Mouse (Mus musculus): ENCODE measurements around the gene Poldip2. TPM values are rescaled to one million over a fixed set of nuclear protein-coding genes. Genes with fewer than 3 reads are reported as not detected.
A peak's percentile ranks its signal among the peaks of the same experiment; 100 is the strongest.

The Poldip2 gene
- polyA plus RNA-seq, 1 experiment: 75.3 TPM

DNA sequence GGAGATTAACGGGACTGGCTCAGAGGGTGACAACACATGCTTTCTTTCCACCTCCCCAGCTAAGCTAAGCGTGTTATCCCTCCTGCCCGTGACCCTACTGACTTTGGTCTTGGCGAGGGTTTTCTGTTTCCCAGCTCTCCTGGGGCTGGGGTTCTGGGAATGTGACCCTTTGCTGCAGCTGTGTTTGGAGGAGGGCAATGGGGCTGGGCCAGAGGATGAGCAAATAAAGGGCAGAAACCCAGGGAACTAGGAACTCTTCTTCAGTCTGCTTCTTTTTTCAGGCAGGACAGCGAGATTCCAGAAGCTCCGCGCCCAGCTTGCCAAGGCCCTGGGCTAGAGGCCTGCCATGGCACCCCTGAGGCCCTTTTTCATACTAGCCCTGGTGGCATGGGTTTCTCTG, 13.0 kb upstream of the Poldip2 start, which contains the start of gene Vtn:
Gene Vtn (plus strand): TSS at position 88 of the 400 bp plus-strand sequence.
- H3K9ac ChIP-seq (ENCODE audit: low read depth, poor library complexity, severe bottlenecking): peak within 1 kb of the TSS; percentile 21; the same call in 1 of the 2 replicates
- no peaks in the 10 kb centered on the region for H3K27me3 ChIP-seq (ENCODE audit: control insufficient read depth, insufficient read depth, low read length, poor library complexity, severe bottlenecking)

DNA sequence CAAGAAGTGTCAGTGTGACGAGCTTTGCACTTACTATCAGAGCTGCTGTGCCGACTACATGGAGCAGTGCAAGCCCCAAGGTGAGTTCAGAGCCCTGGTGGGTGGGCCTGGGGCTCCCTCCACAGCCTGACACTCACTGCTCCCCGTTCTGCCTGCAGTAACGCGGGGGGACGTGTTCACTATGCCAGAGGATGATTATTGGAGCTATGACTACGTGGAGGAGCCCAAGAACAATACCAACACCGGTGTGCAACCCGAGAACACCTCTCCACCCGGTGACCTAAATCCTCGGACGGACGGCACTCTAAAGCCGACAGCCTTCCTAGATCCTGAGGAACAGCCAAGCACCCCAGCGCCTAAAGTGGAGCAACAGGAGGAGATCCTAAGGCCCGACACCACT, 12.4 kb upstream of the Poldip2 start:
- Histone ChIP-seq H3K27me3 (ENCODE audit: control insufficient read depth, insufficient read depth, low read length, poor library complexity, severe bottlenecking) (no peaks in the 10 kb centered on the region), H3K9me3 (replicated peaks; ENCODE audit: control insufficient read depth, insufficient read depth, low read length, poor library complexity, severe bottlenecking) (no peaks in the 10 kb centered on the region), H3K27ac (ENCODE audit: insufficient read depth, low read length) (no peak overlapping the region), H3K36me3 (ENCODE audit: control insufficient read depth, insufficient read depth, low read length, poor library complexity, severe bottlenecking) (no peaks in the 10 kb centered on the region), H3K9ac (ENCODE audit: low read depth, poor library complexity, severe bottlenecking) (no peak overlapping the region), H3K4me1 (ENCODE audit: control insufficient read depth, insufficient read depth, low read length) (no peaks in the 10 kb centered on the region), H3K4me3 (ENCODE audit: low read depth, low read length) (no peak overlapping the region)
- TF ChIP-seq POLR2A (IDR thresholded peaks at IDR 0.05; ENCODE audit: insufficient read depth, low read length) (no peak), CTCF (IDR thresholded peaks at IDR 0.05; ENCODE audit: low read depth, low read length) (no peak), EP300 (IDR thresholded peaks at IDR 0.05; ENCODE audit: insufficient read depth, low read depth, low read length) (no peak)

More for the DNA sequence above, 13.0 kb upstream of the Poldip2 start, which contains the start of gene Vtn:
- TF ChIP-seq EP300 (IDR thresholded peaks at IDR 0.05; ENCODE audit: insufficient read depth, low read depth, low read length) (no peak), POLR2A (IDR thresholded peaks at IDR 0.05; ENCODE audit: insufficient read depth, low read length) (no peak), CTCF (IDR thresholded peaks at IDR 0.05; ENCODE audit: low read depth, low read length) (no peak)
- no peaks in the 10 kb centered on the region for H3K36me3 ChIP-seq (ENCODE audit: control insufficient read depth, insufficient read depth, low read length, poor library complexity, severe bottlenecking)
- H3K9me3 ChIP-seq (replicated peaks; ENCODE audit: control insufficient read depth, insufficient read depth, low read length, poor library complexity, severe bottlenecking): no peaks in the 10 kb centered on the region
- H3K4me3 ChIP-seq (ENCODE audit: low read depth, low read length): peak within 1 kb of the TSS; percentile 48
- no peak within 1 kb of the TSS for H3K27ac ChIP-seq (ENCODE audit: insufficient read depth, low read length)
- no peaks in the 10 kb centered on the region for H3K4me1 ChIP-seq (ENCODE audit: control insufficient read depth, insufficient read depth, low read length)

DNA sequence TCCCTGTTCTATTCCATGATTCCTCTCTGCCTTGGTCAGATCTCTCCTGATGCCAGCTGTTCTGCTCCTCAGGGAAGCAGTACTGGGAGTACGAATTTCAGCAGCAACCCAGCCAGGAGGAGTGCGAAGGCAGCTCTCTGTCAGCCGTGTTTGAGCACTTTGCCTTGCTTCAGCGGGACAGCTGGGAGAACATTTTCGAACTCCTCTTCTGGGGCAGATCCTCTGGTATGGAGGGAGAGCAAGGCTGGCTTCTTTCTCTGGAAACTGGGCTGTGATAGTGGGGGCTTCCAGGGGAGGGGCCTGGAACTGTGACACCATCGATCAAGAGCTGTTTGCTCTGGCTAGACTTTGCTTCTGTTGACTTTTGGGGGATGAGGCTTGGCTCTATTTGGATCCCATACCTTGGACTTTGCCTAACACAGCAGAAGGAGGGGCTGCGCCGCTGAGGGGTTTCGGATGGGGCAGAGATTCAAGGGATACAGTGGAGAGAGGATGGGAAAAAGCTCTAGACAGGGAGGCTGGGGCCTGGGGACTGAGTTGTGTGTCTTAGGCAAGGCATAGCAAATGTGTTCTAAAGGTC, 11.3 kb upstream of the Poldip2 start:
- Histone ChIP-seq H3K9ac (ENCODE audit: low read depth, poor library complexity, severe bottlenecking) (no peak overlapping the region), H3K4me3 (ENCODE audit: low read depth, low read length) (no peak overlapping the region), H3K27me3 (ENCODE audit: control insufficient read depth, insufficient read depth, low read length, poor library complexity, severe bottlenecking) (no peaks in the 10 kb centered on the region), H3K4me1 (ENCODE audit: control insufficient read depth, insufficient read depth, low read length) (no peaks in the 10 kb centered on the region), H3K27ac (ENCODE audit: insufficient read depth, low read length) (no peak overlapping the region), H3K9me3 (replicated peaks; ENCODE audit: control insufficient read depth, insufficient read depth, low read length, poor library complexity, severe bottlenecking) (no peaks in the 10 kb centered on the region), H3K36me3 (ENCODE audit: control insufficient read depth, insufficient read depth, low read length, poor library complexity, severe bottlenecking) (peaks cover 4% of the 10 kb centered on the region; the same call in 1 of the 2 replicates)
- no peak for TF ChIP-seq CTCF (IDR thresholded peaks at IDR 0.05; ENCODE audit: low read depth, low read length)
- no peak for TF ChIP-seq POLR2A (IDR thresholded peaks at IDR 0.05; ENCODE audit: insufficient read depth, low read length)

DNA sequence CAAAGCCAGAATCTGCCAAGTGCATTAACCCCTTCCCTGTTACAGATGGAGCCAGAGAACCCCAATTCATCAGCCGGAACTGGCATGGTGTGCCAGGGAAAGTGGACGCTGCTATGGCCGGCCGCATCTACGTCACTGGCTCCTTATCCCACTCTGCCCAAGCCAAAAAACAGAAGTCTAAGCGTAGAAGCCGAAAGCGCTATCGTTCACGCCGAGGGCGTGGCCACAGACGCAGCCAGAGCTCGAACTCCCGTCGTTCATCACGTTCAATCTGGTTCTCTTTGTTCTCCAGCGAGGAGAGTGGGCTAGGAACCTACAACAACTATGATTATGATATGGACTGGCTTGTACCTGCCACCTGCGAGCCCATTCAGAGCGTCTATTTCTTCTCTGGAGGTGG, 10.5 kb upstream of the Poldip2 start:
- H3K9me3 ChIP-seq (replicated peaks; ENCODE audit: control insufficient read depth, insufficient read depth, low read length, poor library complexity, severe bottlenecking): no peaks in the 10 kb centered on the region
- H3K27ac ChIP-seq (ENCODE audit: insufficient read depth, low read length): no peak overlapping the region
- TF ChIP-seq POLR2A (IDR thresholded peaks at IDR 0.05; ENCODE audit: insufficient read depth, low read length): no peak
- TF ChIP-seq CTCF (IDR thresholded peaks at IDR 0.05; ENCODE audit: low read depth, low read length): no peak
- TF ChIP-seq EP300 (IDR thresholded peaks at IDR 0.05; ENCODE audit: insufficient read depth, low read depth, low read length): no peak
- no peaks in the 10 kb centered on the region for H3K27me3 ChIP-seq (ENCODE audit: control insufficient read depth, insufficient read depth, low read length, poor library complexity, severe bottlenecking)
- H3K36me3 ChIP-seq (ENCODE audit: control insufficient read depth, insufficient read depth, low read length, poor library complexity, severe bottlenecking): peaks cover 10% of the 10 kb centered on the region
- H3K9ac ChIP-seq (ENCODE audit: low read depth, poor library complexity, severe bottlenecking): no peak overlapping the region
- no peak overlapping the region for H3K4me3 ChIP-seq (ENCODE audit: low read depth, low read length)
- no peaks in the 10 kb centered on the region for H3K4me1 ChIP-seq (ENCODE audit: control insufficient read depth, insufficient read depth, low read length)

DNA sequence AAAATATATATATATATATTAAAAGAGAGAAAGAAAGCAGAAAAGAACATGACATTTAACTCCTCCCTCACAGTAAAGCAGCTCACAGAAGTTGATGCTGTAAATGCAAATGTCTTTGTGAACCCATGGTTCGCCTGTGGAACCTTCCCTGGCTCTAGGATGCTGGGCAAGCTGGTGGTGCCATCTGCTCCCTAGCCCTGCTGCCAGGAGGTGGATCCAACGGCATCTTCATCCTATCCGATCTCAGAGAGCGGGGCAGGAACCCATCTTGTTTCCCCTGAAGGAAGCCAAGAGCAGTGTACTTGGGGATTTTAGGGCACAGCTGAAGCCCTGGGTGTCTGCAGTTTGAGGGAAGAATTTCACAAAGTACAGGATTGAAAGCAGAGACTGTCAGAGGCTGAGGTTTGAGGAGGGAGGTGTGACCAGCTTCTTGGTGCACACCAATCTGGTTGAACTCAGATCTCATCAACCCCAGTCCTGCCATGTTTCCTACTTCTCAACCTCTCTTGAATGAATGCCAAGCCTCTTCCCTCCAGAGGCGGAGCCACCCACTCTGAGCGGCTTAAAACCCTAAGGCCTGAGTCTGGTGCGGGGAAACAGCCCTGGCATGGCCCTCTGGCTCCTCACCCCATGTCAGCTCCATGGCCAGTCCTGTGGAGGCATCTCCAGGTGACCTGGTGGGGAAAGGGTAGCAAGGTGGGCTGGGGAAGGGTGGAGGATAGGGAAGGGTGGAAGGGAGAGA, 8.9 kb upstream of the Poldip2 start, which contains the start of gene Sebox:
Gene Sebox (plus strand): TSS at position 539 of the 742 bp plus-strand sequence.
- peaks cover 25% of the 10 kb centered on the region for H3K36me3 ChIP-seq (ENCODE audit: control insufficient read depth, insufficient read depth, low read length, poor library complexity, severe bottlenecking)
- no peak within 1 kb of the TSS for H3K27ac ChIP-seq (ENCODE audit: insufficient read depth, low read length)
- no peaks in the 10 kb centered on the region for H3K9me3 ChIP-seq (replicated peaks; ENCODE audit: control insufficient read depth, insufficient read depth, low read length, poor library complexity, severe bottlenecking)
- no peaks in the 10 kb centered on the region for H3K27me3 ChIP-seq (ENCODE audit: control insufficient read depth, insufficient read depth, low read length, poor library complexity, severe bottlenecking)
- H3K9ac ChIP-seq (ENCODE audit: low read depth, poor library complexity, severe bottlenecking): no peak within 1 kb of the TSS
- H3K4me1 ChIP-seq (ENCODE audit: control insufficient read depth, insufficient read depth, low read length): no peaks in the 10 kb centered on the region
- no peak within 1 kb of the TSS for H3K4me3 ChIP-seq (ENCODE audit: low read depth, low read length)
- TF ChIP-seq EP300 (IDR thresholded peaks at IDR 0.05; ENCODE audit: insufficient read depth, low read depth, low read length) (no peak), POLR2A (IDR thresholded peaks at IDR 0.05; ENCODE audit: insufficient read depth, low read length) (no peak), CTCF (IDR thresholded peaks at IDR 0.05; ENCODE audit: low read depth, low read length) (no peak)

DNA sequence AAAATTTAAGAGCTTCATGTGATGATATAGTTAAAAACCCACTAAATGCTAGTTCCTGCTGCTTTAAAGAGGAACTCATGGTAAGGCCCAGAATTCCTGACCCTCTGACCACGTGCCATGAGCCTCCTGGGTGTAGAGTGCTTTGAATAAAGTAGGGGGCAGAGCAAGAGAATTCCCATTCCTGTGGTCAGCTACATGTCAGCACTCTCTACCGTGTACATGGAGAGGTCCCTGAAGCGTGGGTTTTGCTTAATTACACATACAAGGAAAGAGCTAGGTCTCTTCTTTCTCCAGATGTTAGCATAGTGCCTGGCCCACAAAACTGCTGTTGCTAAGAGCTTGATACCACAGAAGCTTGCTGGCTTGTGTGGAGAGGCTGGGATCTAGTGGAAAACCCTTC, 6.6 kb upstream of the Poldip2 start:
- no peaks in the 10 kb centered on the region for H3K27me3 ChIP-seq (ENCODE audit: control insufficient read depth, insufficient read depth, low read length, poor library complexity, severe bottlenecking)
- H3K27ac ChIP-seq (ENCODE audit: insufficient read depth, low read length): no peak overlapping the region
- peaks cover 46% of the 10 kb centered on the region for H3K36me3 ChIP-seq (ENCODE audit: control insufficient read depth, insufficient read depth, low read length, poor library complexity, severe bottlenecking)
- no peak overlapping the region for H3K9ac ChIP-seq (ENCODE audit: low read depth, poor library complexity, severe bottlenecking)
- no peaks in the 10 kb centered on the region for H3K4me1 ChIP-seq (ENCODE audit: control insufficient read depth, insufficient read depth, low read length)
- H3K9me3 ChIP-seq (replicated peaks; ENCODE audit: control insufficient read depth, insufficient read depth, low read length, poor library complexity, severe bottlenecking): no peaks in the 10 kb centered on the region
- no peak for TF ChIP-seq CTCF (IDR thresholded peaks at IDR 0.05; ENCODE audit: low read depth, low read length)
- TF ChIP-seq POLR2A (IDR thresholded peaks at IDR 0.05; ENCODE audit: insufficient read depth, low read length): no peak
- TF ChIP-seq EP300 (IDR thresholded peaks at IDR 0.05; ENCODE audit: insufficient read depth, low read depth, low read length): no peak
- H3K4me3 ChIP-seq (ENCODE audit: low read depth, low read length): no peak overlapping the region

Data from ES-Bruce4 (cell line).